Mouse (Mus musculus): ENCODE measurements around the gene Wif1. TPM values are rescaled to one million over a fixed set of nuclear protein-coding genes. Genes with fewer than 3 reads are reported as not detected.

The Wif1 gene
- polyA plus RNA-seq, 1 experiment from 2014 or later, result 4.9 TPM

DNA sequence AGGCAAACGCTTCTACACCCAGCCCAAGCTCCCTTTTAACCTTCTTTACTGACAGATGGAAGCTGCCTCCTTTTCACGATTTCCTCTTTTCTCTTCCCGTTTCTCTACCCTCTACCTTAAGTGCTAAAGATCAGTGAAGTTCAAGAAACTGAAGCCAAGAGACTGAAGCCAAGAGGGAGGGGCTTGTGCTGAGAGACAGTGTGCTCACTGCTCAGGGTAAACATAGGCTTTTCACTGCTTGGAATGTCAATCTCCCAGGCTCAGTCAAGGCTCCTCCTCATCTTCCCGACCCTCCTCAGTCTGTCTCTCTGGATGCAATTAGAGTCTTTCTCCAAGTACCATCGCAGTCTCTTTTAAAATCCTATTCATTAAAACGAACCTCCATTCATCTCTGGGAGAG lies 55.6 kb downstream of the Wif1 start:
- Histone ChIP-seq H3K4me3 (ENCODE audit: low read depth, low read length) (no peak overlapping the region), H3K9me3 (ENCODE audit: control insufficient read depth, low read length) (no peaks in the 10 kb centered on the region), H3K36me3 (ENCODE audit: control insufficient read depth, insufficient read depth, low read length) (no peaks in the 10 kb centered on the region), H3K27me3 (ENCODE audit: control insufficient read depth, insufficient read depth, low read length) (no peaks in the 10 kb centered on the region), H3K4me1 (replicated peaks; ENCODE audit: control insufficient read depth, insufficient read depth, low read length) (no peaks in the 10 kb centered on the region), H3K27ac (ENCODE audit: low read depth, low read length) (no peak overlapping the region), H3K4me2 (replicated peaks; ENCODE audit: low read depth, low read length) (no peak overlapping the region), H3K9ac (ENCODE audit: low read depth, low read length) (no peak overlapping the region)
- no peak for DNase-seq (ENCODE audit: low spot score)
- ATAC-seq (ENCODE audit: low FRiP score), result no peak
- 11% methylated on average over 6 of the region's 6 CpGs for WGBS

DNA sequence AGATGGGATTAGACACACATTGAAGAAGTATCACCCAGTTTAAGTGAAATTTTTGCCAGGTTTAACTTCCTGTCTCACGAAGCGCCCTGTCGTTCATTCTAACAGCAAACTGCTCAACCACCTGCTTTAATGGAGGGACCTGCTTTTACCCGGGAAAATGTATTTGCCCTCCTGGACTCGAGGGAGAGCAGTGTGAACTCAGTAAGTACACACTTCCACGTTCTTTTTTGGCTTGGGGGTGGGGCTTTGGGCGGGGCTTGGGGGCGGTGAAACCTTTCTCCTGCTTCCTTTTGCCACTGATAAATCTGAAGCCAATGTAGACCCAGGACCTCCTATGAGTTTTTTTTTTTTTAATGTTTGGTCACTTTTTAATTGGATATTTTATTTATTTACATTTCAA lies 56.2 kb downstream of the Wif1 start:
- H3K9me3 ChIP-seq (ENCODE audit: control insufficient read depth, low read length), result no peaks in the 10 kb centered on the region
- H3K27ac ChIP-seq (ENCODE audit: low read depth, low read length), result no peak overlapping the region
- H3K36me3 ChIP-seq (ENCODE audit: control insufficient read depth, insufficient read depth, low read length), result no peaks in the 10 kb centered on the region
- no peak overlapping the region for H3K9ac ChIP-seq (ENCODE audit: low read depth, low read length)
- ATAC-seq (ENCODE audit: low FRiP score) (no peak), DNase-seq (ENCODE audit: low spot score) (no peak)
- WGBS, result 29% methylated on average over 8 of the region's 8 CpGs
- H3K27me3 ChIP-seq (ENCODE audit: control insufficient read depth, insufficient read depth, low read length), result no peaks in the 10 kb centered on the region
- H3K4me2 ChIP-seq (replicated peaks; ENCODE audit: low read depth, low read length), result no peak overlapping the region
- no peaks in the 10 kb centered on the region for H3K4me1 ChIP-seq (replicated peaks; ENCODE audit: control insufficient read depth, insufficient read depth, low read length)
- no peak overlapping the region for H3K4me3 ChIP-seq (ENCODE audit: low read depth, low read length)

DNA sequence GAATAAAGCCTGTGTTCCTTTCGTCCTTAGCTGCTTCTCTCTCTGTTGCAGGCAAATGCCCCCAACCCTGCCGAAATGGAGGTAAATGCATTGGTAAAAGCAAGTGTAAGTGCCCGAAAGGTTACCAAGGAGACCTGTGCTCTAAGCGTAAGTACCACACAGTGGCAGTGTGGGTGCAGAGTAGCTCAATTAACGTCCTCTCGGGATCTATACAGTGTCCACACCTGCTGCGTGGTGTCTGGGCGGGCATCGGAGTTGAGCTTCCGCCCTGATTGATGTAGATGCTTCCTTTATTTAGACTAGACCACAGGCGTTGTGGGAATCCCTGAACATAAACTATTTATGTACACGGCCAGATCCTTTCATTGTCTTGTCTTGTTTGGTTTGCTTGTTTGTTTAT lies 62.2 kb downstream of the Wif1 start:
- 62% methylated on average over 12 of the region's 12 CpGs for WGBS
- Histone ChIP-seq H3K9me3 (ENCODE audit: control insufficient read depth, low read length) (no peaks in the 10 kb centered on the region), H3K27ac (ENCODE audit: low read depth, low read length) (no peak overlapping the region), H3K4me3 (ENCODE audit: low read depth, low read length) (no peak overlapping the region), H3K9ac (ENCODE audit: low read depth, low read length) (no peak overlapping the region), H3K4me2 (replicated peaks; ENCODE audit: low read depth, low read length) (no peak overlapping the region), H3K4me1 (replicated peaks; ENCODE audit: control insufficient read depth, insufficient read depth, low read length) (no peaks in the 10 kb centered on the region), H3K27me3 (ENCODE audit: control insufficient read depth, insufficient read depth, low read length) (no peaks in the 10 kb centered on the region), H3K36me3 (ENCODE audit: control insufficient read depth, insufficient read depth, low read length) (no peaks in the 10 kb centered on the region)
- DNase-seq (ENCODE audit: low spot score) (no peak), ATAC-seq (ENCODE audit: low FRiP score) (no peak)

DNA sequence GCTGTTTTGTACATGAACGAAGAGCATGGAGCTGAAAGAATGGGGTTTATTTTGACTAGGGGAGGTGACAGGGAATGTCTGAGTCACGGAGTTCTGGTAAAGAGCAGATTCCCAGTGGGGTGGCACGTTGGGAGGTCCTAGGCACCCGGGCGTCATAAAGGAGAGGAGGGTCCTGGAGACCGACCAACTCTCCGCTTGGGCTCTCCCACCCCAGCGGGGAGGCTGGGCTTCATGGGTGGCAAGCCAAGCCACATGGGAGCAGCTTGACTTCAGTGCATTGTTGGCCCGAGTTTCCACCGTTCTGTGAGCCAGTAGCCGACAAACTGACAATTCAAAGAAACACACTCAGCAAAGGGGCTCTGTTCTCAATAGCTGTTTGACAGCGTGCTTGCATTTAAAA lies 64.5 kb downstream of the Wif1 start:
- WGBS, result 61% methylated on average over 12 of the region's 12 CpGs
- H3K4me3 ChIP-seq (ENCODE audit: low read depth, low read length), result no peak overlapping the region
- no peaks in the 10 kb centered on the region for H3K36me3 ChIP-seq (ENCODE audit: control insufficient read depth, insufficient read depth, low read length)
- H3K27ac ChIP-seq (ENCODE audit: low read depth, low read length), result no peak overlapping the region
- H3K9me3 ChIP-seq (ENCODE audit: control insufficient read depth, low read length), result no peaks in the 10 kb centered on the region
- H3K9ac ChIP-seq (ENCODE audit: low read depth, low read length), result no peak overlapping the region
- H3K27me3 ChIP-seq (ENCODE audit: control insufficient read depth, insufficient read depth, low read length), result no peaks in the 10 kb centered on the region
- H3K4me1 ChIP-seq (replicated peaks; ENCODE audit: control insufficient read depth, insufficient read depth, low read length), result no peaks in the 10 kb centered on the region
- no peak overlapping the region for H3K4me2 ChIP-seq (replicated peaks; ENCODE audit: low read depth, low read length)
- no peak for ATAC-seq (ENCODE audit: low FRiP score)
- DNase-seq (ENCODE audit: low spot score), result no peak

DNA sequence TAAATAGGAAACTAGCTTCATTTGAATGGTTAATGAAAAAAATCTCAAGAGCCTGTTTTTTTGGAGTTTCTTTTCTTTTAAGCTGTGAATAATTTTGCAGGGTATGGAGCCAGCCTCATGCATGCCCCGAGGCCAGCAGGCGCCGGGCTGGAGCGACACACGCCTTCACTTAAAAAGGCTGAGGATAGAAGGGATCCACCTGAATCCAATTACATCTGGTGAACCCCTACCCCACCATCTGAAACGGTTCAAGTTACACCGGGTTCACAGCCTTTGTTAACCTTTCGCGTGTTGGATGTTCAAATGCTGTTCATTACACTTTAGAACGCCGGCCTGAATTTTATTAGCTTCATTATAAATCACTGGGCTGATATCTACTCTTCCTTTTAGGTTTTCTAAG lies 65.9 kb downstream of the Wif1 start:
- H3K27me3 ChIP-seq (ENCODE audit: control insufficient read depth, insufficient read depth, low read length), result no peaks in the 10 kb centered on the region
- H3K36me3 ChIP-seq (ENCODE audit: control insufficient read depth, insufficient read depth, low read length), result no peaks in the 10 kb centered on the region
- H3K27ac ChIP-seq (ENCODE audit: low read depth, low read length), result no peak overlapping the region
- H3K4me2 ChIP-seq (replicated peaks; ENCODE audit: low read depth, low read length), result no peak overlapping the region
- H3K4me1 ChIP-seq (replicated peaks; ENCODE audit: control insufficient read depth, insufficient read depth, low read length), result no peaks in the 10 kb centered on the region
- no peaks in the 10 kb centered on the region for H3K9me3 ChIP-seq (ENCODE audit: control insufficient read depth, low read length)
- 52% methylated on average over 11 of the region's 11 CpGs for WGBS
- no peak overlapping the region for H3K4me3 ChIP-seq (ENCODE audit: low read depth, low read length)
- H3K9ac ChIP-seq (ENCODE audit: low read depth, low read length), result no peak overlapping the region
- DNase-seq (ENCODE audit: low spot score) (peak; percentile 30), ATAC-seq (ENCODE audit: low FRiP score) (no peak)

DNA sequence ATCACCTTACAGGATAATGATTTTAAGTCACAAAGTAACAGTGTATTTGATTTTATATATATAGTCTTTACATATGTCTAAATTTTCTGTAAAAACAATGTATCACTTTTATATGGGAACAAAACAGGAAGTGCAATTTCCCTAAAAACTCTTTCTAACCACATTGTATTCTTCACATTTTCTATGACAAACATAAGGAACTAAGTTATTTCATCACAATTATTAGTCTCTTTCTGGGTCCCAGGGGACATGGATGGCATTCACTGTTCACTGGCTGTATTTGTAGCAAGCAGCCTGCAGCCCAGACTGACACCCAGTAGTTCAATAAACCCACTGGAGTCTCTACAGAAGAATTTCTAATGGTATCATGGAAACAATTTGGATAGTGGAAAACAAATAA lies 82.4 kb downstream of the Wif1 start:
- no peaks in the 10 kb centered on the region for H3K27me3 ChIP-seq (ENCODE audit: control insufficient read depth, insufficient read depth, low read length)
- no peaks in the 10 kb centered on the region for H3K4me1 ChIP-seq (replicated peaks; ENCODE audit: control insufficient read depth, insufficient read depth, low read length)
- H3K27ac ChIP-seq (ENCODE audit: low read depth, low read length), result no peak overlapping the region
- H3K9me3 ChIP-seq (ENCODE audit: control insufficient read depth, low read length), result no peaks in the 10 kb centered on the region
- no peak overlapping the region for H3K9ac ChIP-seq (ENCODE audit: low read depth, low read length)
- no peak overlapping the region for H3K4me3 ChIP-seq (ENCODE audit: low read depth, low read length)
- no peak for ATAC-seq (ENCODE audit: low FRiP score)
- no peaks in the 10 kb centered on the region for H3K36me3 ChIP-seq (ENCODE audit: control insufficient read depth, insufficient read depth, low read length)
- H3K4me2 ChIP-seq (replicated peaks; ENCODE audit: low read depth, low read length), result no peak overlapping the region
- DNase-seq (ENCODE audit: low spot score), result no peak

DNA sequence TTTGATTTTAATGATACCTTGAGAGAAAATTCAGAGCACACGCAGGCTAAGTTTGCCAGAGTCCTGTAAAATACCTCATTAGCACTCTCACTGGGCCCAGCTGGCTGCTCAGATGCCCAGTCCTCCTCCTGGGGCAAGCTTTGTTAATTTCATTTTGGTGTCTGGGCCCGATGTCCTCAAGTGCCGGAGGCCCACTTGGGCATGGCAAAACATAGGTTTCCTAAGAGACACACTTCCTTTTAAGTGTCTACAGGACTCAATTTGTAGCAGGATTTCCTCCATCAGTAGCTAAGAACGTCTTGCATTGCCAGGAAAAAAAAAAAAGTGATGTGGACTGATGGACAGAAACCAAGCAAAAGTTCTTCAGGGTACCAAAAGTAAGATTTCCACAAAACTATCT lies 82.9 kb downstream of the Wif1 start:
- WGBS, result 70% methylated on average over 4 of the region's 4 CpGs
- Histone ChIP-seq H3K4me1 (replicated peaks; ENCODE audit: control insufficient read depth, insufficient read depth, low read length) (no peaks in the 10 kb centered on the region), H3K4me2 (replicated peaks; ENCODE audit: low read depth, low read length) (no peak overlapping the region), H3K4me3 (ENCODE audit: low read depth, low read length) (no peak overlapping the region), H3K27ac (ENCODE audit: low read depth, low read length) (no peak overlapping the region), H3K36me3 (ENCODE audit: control insufficient read depth, insufficient read depth, low read length) (no peaks in the 10 kb centered on the region), H3K9ac (ENCODE audit: low read depth, low read length) (no peak overlapping the region), H3K27me3 (ENCODE audit: control insufficient read depth, insufficient read depth, low read length) (no peaks in the 10 kb centered on the region), H3K9me3 (ENCODE audit: control insufficient read depth, low read length) (no peaks in the 10 kb centered on the region)
- no peak for DNase-seq (ENCODE audit: low spot score)
- no peak for ATAC-seq (ENCODE audit: low FRiP score)

DNA sequence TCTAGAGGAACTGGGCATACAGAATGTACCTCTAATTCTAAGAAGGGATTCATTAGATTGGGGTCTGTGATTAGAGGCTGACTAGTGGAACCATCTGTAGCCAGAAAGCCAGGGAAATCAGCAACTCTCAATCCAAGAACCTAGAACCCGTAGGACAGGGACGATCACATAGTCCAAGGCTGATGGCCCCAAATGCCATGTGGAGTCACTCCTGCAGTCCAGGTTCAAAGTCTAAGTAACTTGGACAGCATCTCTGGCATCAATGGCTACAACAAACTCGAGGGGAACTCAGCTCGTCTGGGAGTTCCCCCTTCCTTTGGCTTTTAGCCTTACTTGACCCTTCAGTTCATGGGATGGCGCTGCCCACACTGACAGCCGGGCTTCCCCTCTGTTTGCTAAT lies 87.0 kb downstream of the Wif1 start:
- Histone ChIP-seq H3K4me1 (replicated peaks; ENCODE audit: control insufficient read depth, insufficient read depth, low read length) (no peaks in the 10 kb centered on the region), H3K36me3 (ENCODE audit: control insufficient read depth, insufficient read depth, low read length) (no peaks in the 10 kb centered on the region), H3K4me2 (replicated peaks; ENCODE audit: low read depth, low read length) (no peak overlapping the region), H3K27ac (ENCODE audit: low read depth, low read length) (no peak overlapping the region), H3K27me3 (ENCODE audit: control insufficient read depth, insufficient read depth, low read length) (no peaks in the 10 kb centered on the region), H3K4me3 (ENCODE audit: low read depth, low read length) (no peak overlapping the region), H3K9me3 (ENCODE audit: control insufficient read depth, low read length) (no peaks in the 10 kb centered on the region), H3K9ac (ENCODE audit: low read depth, low read length) (no peak overlapping the region)
- DNase-seq (ENCODE audit: low spot score) (no peak), ATAC-seq (ENCODE audit: low FRiP score) (no peak)
- WGBS, result 90% methylated on average over 6 of the region's 6 CpGs

DNA sequence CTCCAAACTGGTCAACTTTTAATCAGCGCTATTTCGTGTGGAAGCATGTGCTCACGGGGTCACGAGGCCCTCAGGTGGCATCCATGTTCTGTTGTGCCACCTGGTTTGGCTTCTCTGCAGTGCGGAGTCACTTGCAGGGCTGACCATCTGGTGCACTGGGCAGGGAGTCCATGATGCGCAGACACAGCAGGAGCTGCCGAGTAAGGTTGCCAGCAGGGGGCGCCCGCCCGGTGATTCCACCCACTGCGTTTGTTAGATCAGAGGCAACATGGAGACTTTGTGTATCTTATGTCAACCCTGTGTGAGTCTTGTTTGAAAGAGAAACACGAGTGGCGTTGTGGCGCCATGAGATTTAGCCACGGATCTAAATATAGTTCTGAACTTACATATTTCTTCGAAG lies 90.7 kb downstream of the Wif1 start:
- H3K4me2 ChIP-seq (replicated peaks; ENCODE audit: low read depth, low read length), result no peak overlapping the region
- no peaks in the 10 kb centered on the region for H3K9me3 ChIP-seq (ENCODE audit: control insufficient read depth, low read length)
- no peak overlapping the region for H3K4me3 ChIP-seq (ENCODE audit: low read depth, low read length)
- no peaks in the 10 kb centered on the region for H3K4me1 ChIP-seq (replicated peaks; ENCODE audit: control insufficient read depth, insufficient read depth, low read length)
- ATAC-seq (ENCODE audit: low FRiP score) (no peak), DNase-seq (ENCODE audit: low spot score) (no peak)
- 93% methylated on average over 16 of the region's 16 CpGs for WGBS
- H3K27me3 ChIP-seq (ENCODE audit: control insufficient read depth, insufficient read depth, low read length), result no peaks in the 10 kb centered on the region
- H3K36me3 ChIP-seq (ENCODE audit: control insufficient read depth, insufficient read depth, low read length), result no peaks in the 10 kb centered on the region
- H3K9ac ChIP-seq (ENCODE audit: low read depth, low read length), result no peak overlapping the region
- H3K27ac ChIP-seq (ENCODE audit: low read depth, low read length), result no peak overlapping the region
